Mouse (Mus musculus) C2C12 (cell line): ENCODE data around the gene Zfp109. TPM values are rescaled to one million over a fixed set of nuclear protein-coding genes. Genes with fewer than 3 reads are reported as not detected.

Experiments
- H3K27me3 ChIP-seq: one replicate; pipeline ENCODE4 v1.6.1; 2011; ENCODE audit not compliant: control insufficient read depth, insufficient read depth, insufficient read length
- H3K36me3 ChIP-seq: one replicate; pipeline ENCODE4 v1.6.1; 2011; ENCODE audit not compliant: control insufficient read depth, insufficient read depth
- H3K4me3 ChIP-seq: one replicate; pipeline ENCODE4 v1.5.1; 2011; ENCODE audit warnings: mild to moderate bottlenecking, control low read depth; ENCODE audit not compliant: poor library complexity, insufficient read depth, severe bottlenecking
- H3K79me2 ChIP-seq: one replicate; pipeline ENCODE4 v1.6.1; 2011; ENCODE audit not compliant: control insufficient read depth, insufficient read depth
- H3K79me3 ChIP-seq: one replicate; pipeline ENCODE4 v1.6.1; 2011; ENCODE audit warnings: low read depth, control low read depth
- H3ac ChIP-seq: one replicate; pipeline ENCODE3; 2011; ENCODE audit warnings: low read depth; ENCODE audit not compliant: control insufficient read depth, insufficient read length
- CEBPB ChIP-seq: IDR thresholded peaks from one replicate; pipeline ENCODE4 v1.6.1; 2011; ENCODE audit warnings: low read depth, mild to moderate bottlenecking, control low read depth, moderate library complexity
- CTCF ChIP-seq: IDR thresholded peaks from one replicate; pipeline ENCODE4 v1.5.1; 2011; ENCODE audit not compliant: control insufficient read depth, insufficient read depth, insufficient read length
- FOSL1 ChIP-seq: IDR thresholded peaks from one replicate; pipeline ENCODE4 v1.8.0; 2011; ENCODE audit warnings: mild to moderate bottlenecking, low read length; ENCODE audit not compliant: poor library complexity, insufficient read depth, severe bottlenecking
- MAX ChIP-seq: IDR thresholded peaks from one replicate; pipeline ENCODE4 v1.6.1; 2011; ENCODE audit warnings: mild to moderate bottlenecking, control low read depth
- MYOD1 ChIP-seq: IDR thresholded peaks from one replicate; pipeline ENCODE4 v1.6.1; 2011; ENCODE audit warnings: low read depth; ENCODE audit not compliant: control insufficient read depth, insufficient read length
- MYOG ChIP-seq: IDR thresholded peaks from one replicate; pipeline ENCODE4 v1.6.1; 2011; ENCODE audit not compliant: control insufficient read depth, insufficient read length; ENCODE audit errors: extremely low read depth
- USF1 ChIP-seq: IDR thresholded peaks from one replicate; pipeline ENCODE4 v1.6.1; 2011; ENCODE audit warnings: low read depth, mild to moderate bottlenecking, control low read depth, moderate library complexity
- polyA plus RNA-seq: library from polyadenylated mRNA; unstranded; fragments of >200 nt; fragmentation: generic; extraction: Trizol; gene quantifications from one replicate; pipeline ENCODE4 v1.2.1, GENCODE M21; 2012; ENCODE audit warnings: missing spikeins

The Zfp109 gene
- polyA plus RNA-seq, 1 experiment = 0.26 TPM

DNA sequence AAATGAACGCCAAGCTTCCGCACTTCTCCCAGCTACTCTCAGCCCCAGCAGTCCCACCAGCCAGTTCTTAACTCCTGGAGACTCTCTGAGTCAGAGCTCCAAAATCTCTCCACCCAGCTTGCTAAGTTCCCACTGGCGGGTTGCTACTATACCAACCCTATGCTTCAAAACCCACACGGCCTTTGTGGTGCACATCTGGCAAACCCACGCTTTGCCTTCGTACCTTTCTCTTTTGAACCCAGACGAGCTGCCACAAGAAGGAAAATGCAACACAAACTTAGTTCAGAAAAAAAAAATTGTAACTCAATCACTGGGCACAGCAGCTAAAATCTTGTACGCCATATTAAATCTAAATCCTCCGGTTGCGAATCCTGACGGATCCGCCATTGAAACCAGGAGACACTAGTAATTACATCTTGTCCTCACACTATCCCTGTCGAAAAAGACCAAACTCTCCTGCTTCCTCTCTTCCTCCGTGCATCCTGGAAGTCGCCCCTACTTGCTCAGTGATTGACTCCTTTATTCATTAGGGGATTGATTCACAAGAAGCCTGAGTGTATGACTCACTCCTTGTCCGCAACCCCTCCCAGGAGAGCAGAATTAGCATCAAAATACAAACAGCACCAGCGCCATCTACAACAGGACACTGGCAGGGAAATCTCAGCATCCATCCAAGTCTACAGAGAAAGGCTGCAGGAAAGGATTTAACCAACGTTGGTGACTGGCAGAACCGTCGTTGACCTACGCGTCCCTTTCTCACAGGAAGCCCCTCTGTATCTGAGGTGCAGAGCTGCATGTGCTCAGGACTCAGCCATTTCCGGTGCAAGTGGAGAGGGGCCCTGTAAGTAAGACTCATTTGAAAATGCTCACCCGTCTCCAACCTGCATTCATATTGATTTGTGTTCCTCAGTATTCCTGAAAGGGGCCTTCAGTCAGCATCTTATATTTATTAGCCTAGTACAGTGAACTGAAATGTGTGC lies 31.1 kb upstream of the Zfp109 start:
- no peaks in the 10 kb centered on the region for H3K79me2 ChIP-seq
- H3K79me3 ChIP-seq = no peaks in the 10 kb centered on the region
- no peaks in the 10 kb centered on the region for H3K36me3 ChIP-seq
- H3K27me3 ChIP-seq = no peaks in the 10 kb centered on the region
- TF ChIP-seq MYOD1 (no peak), CTCF (no peak), USF1 (no peak), FOSL1 (no peak)
- no peak overlapping the region for H3ac ChIP-seq
- no peak overlapping the region for H3K4me3 ChIP-seq

DNA sequence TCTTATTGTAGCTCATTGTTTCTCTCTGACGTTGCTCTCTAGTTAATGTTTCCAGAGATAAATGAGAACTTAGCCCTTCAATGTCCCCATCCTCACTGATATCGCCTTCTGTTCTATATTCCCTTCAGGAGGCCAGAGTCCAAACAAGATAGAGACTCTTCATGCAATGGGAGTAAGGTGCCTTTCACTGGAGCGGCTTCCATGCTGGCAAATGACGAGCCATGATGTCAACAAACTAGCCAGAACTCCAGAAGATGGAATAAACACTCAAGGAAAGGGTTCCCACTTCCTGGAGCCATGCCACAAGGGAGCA lies 22.6 kb upstream of the Zfp109 start:
- H3K27me3 ChIP-seq = no peaks in the 10 kb centered on the region
- TF ChIP-seq USF1 (no peak), MAX (no peak), FOSL1 (no peak), MYOD1 (no peak), CEBPB (no peak), CTCF (no peak)
- no peak overlapping the region for H3K4me3 ChIP-seq

GRCm38 (mm10) chr7:24259306-24259999 lies 22.1 kb upstream of the Zfp109 start:
- TF ChIP-seq MAX = no peak
- H3ac ChIP-seq = no peak overlapping the region
- H3K36me3 ChIP-seq = no peaks in the 10 kb centered on the region
- no peak overlapping the region for H3K4me3 ChIP-seq
- H3K79me3 ChIP-seq = no peaks in the 10 kb centered on the region
- H3K79me2 ChIP-seq = no peaks in the 10 kb centered on the region
- no peaks in the 10 kb centered on the region for H3K27me3 ChIP-seq

More for the DNA sequence above, 22.6 kb upstream of the Zfp109 start:
- no peaks in the 10 kb centered on the region for H3K79me2 ChIP-seq
- H3K79me3 ChIP-seq = no peaks in the 10 kb centered on the region
- no peak overlapping the region for H3ac ChIP-seq
- no peaks in the 10 kb centered on the region for H3K36me3 ChIP-seq

DNA sequence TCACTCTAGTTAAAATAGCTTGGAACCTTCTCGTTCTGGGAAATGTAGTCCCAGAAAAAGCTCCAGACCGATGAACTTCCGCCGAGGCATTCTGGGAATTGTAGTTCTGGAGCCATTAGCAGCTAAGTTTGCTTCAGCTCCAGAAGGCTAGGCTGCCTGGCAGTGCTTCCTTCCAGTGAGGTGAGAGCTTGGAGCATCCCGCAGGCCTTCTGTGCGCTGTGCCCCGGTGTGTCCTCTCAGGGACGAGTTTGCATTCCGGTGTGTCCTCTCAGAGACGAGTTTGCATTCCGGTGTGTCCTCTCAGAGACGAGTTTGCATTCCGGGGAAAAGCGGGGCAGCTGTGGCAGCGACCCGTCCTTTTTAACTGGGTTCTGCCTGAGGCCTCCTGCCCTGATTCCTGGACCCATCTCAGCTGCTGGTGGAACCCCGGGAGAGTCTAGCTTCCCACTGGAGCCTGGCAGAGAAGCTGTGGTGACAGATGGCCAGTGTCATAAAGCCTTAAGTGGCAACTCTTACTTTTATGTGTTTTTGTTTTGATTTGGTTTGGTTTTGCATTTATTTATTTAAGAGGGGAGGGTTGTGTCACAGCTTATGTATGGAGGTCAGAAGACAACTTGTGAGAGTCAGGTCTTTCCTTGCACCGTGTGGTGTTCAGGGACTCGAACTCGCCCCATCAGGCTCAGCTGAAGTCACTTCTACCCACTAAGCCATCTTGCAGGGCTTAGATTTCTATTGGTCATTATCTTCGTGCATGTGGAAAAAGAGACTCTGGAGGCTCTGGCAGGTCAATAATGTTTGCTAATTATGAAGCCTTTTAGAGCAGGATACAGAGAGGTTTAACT lies 17.5 kb upstream of the Zfp109 start, which contains the start of gene Zfp108:
Zfp108 (plus strand) TSS at position 162 of the 842 bp plus-strand sequence.
- no peaks in the 10 kb centered on the region for H3K36me3 ChIP-seq
- H3K79me2 ChIP-seq = no peaks in the 10 kb centered on the region
- no peak within 1 kb of the TSS for H3K4me3 ChIP-seq
- TF ChIP-seq MYOD1 = no peak
- TF ChIP-seq CEBPB = no peak
- TF ChIP-seq FOSL1 = no peak
- TF ChIP-seq USF1 = no peak
- TF ChIP-seq MAX = no peak
- peak within 1 kb of the TSS; percentile 51 for H3ac ChIP-seq
- H3K27me3 ChIP-seq = no peaks in the 10 kb centered on the region
- no peaks in the 10 kb centered on the region for H3K79me3 ChIP-seq

- no peak for TF ChIP-seq CTCF
- TF ChIP-seq MYOD1 = no peak
- no peak for TF ChIP-seq USF1
- no peak for TF ChIP-seq FOSL1
- no peak for TF ChIP-seq MAX
- TF ChIP-seq CEBPB = no peak
- no peak for TF ChIP-seq MYOG
- no peaks in the 10 kb centered on the region for H3K79me3 ChIP-seq
- H3ac ChIP-seq = no peak overlapping the region
- no peak overlapping the region for H3K4me3 ChIP-seq
- H3K36me3 ChIP-seq = no peaks in the 10 kb centered on the region
- H3K27me3 ChIP-seq = no peaks in the 10 kb centered on the region
- H3K79me2 ChIP-seq = no peaks in the 10 kb centered on the region
These were observed 16.6 kb upstream of the Zfp109 start for GRCm38 (mm10) chr7:24253779-24254615.
